Mouse (Mus musculus) thymus, postnatal 4 days (tissue): Measurements from ENCODE around the gene Duxbl3.
A peak's percentile ranks its signal among the peaks of the same experiment; 100 is the strongest.
"Not testable (repeated sequence)": the region's sequence is repeated elsewhere in the genome, so short reads cannot be mapped to it uniquely, and the experiment has no call there.

Source experiments
- DNase-seq: peaks from one replicate; pipeline ENCODE4 v3.0.0; 2021

Duxbl3 gene

DNA sequence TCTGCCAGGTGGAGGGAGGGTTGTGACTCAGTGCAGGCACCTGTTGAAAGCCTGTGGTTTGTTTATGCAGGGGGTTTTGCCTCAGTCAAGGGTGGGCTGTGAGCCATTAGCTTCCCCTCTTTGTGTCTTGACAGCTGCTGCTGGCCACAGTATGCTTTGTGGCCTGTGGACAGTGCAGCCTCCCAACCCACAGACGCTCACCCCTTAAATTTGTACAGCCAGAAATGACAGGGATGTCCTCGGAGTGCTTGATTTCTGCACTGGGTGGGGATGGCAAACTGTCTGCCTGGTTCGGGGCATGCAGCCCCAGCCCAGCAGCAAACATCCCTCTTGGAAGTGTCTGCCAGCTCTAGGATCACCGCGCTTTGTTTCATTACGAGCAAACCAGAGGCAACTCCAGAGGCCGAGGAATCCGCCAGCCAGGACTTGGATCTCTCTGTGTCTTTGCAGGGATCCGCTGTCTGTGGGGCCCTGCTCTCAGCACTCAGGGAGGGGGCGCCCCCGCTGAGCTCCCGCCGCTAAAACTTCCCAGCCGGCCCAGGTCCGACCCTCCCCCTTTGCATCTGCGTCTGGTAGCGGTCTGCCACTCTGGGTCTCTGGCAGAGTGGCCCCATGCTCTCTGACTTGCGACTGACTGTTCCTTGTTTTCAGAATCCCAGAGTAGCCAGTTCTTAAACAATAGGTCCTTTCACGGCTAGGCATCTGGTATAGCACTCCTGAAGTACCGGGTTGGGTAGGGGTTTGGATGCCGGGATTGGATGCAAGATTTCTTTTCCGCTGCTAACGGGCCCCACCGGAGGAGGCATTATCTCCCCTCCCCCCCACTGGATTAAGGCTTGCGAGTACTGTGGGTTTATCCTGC, at the start of gene Duxbl3:
TSS of gene Duxbl3 (plus strand) at position 207 of the 862 bp plus-strand sequence.
- not testable (repeated sequence) for DNase-seq

DNA sequence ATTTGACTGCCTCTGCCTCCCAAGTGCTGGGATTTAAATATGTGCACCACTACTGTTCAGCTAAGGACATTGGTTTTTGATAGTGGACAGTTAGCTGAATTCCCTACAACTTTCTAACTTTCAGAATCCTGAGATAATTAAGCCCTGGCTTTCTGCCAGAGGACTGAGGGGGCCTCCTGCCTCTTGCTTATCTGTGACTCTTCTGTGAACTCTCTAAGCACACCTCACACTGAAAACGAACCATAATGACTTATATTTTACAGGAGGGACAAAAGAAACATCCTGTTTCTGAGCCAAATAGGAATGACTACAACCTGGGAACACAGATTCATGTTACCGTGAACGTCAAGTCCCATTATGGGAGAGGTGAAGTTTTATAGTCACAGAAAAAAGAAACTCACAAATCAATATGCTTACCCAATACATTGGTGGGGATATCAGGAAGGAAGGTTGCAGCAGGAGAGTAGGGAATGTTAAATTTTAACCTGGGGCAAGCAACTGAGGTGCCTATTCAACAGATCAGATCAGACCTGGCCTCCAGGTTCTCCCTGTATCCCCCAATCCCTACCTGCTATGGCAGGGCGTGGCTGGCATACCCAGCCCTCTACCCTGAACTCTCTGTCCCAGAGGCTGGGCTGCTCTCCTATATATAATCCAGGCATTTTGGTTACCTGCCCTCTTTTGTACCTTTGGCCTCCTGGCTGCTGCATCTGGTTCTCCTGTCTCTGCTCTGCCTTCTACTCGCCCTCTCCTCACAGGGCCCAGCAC, 41.3 kb upstream of the Duxbl3 start:
- not testable (repeated sequence) for DNase-seq

DNA sequence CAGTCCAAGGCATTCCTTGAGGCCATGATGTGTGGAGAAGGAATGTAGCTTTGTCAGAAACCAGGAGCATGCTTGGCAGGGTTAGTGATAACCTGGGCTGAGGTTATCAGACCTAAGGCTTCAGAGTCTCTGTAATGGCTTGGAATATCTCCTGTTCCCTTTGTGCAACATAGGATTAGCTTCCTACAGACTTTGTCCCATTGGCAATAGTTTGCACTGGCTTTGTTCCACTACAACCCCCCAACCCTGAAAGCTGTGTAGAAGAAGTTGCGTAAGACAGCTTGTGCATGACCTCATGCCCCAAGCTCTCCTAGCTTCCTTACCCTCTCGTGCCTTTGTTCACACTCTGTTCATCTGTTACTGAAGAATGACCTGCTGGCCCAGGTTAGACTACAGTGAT, 20.6 kb upstream of the Duxbl3 start:
- not testable (repeated sequence) for DNase-seq

DNA sequence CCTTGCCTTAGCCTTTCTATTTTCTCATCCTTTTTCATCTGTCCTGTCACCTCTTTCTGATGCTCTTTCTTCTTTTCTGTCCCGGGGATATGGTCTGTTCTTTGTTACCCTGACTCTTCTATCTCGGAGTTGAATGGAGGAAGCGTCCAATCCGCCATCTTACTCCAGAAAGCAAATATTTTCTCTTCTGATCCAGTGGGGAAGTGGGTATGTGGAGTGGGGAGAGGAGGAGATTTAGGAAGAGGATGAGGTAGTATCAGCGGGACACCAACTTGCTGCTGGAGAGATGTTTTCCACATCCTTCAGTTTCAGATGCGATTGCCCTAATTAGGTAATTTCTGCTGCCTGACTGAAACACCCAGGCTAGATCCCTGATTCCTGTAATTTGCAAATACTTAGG, 967 bp downstream of the Duxbl3 start:
- DNase-seq = not testable (repeated sequence)

DNA sequence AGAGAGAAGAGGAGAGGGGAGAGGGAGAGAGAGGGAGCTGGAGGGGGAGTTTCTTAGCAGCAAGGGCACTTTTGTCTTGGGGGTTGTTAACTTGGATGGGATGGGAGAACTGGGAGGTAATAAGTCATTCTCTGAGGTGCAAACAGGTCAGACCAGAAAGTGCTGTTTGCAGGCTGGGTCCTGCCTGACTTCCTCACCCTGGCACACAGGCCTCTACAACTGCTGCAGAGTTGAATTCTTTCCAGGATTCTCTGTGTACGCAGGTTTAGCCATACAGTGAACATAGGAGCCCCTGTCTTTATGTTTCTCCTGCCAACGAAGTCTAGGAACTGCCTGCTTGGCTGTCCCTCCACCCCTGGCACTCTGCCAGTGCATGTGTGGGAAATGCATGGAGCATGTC, 29.0 kb downstream of the Duxbl3 start:
- not testable (repeated sequence) for DNase-seq

DNA sequence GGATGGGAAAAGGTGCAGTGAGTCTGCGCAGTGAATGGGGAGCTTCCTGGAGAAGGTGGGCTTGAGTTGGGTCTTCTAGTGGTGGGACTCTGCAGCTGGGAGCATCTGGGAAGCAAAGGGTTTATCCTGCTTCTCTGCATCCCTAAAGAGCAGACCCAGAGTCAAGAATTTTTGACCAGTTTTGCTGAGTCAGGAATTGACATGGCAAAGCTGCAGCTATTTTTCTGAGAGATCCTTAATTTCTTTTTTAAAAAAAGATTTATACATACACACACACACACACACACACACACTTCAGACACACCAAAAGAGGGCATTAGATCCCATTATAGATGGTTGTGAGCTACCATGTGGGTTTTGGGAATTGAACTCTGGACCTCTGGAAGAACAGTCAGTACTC, 36.1 kb downstream of the Duxbl3 start:
- DNase-seq = no peak

DNA sequence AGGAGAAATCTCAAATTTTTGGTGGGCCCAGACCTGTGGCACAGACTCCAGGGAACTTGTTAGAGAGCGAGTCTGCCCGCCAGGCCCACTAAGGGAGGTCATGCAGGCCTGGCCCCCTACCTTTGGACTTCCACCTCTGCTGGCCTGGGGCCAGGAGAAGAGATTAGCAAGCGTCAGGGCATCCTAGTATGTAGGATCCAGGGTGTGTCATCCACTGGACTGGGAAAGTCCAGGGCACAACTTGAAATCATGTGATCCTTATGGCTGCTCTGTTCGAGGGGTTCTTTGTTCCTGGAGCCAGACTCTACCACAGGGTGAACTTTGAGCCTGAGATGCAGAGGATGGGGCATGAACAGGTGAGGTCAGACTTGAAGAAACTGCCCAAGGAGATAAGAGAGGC, 39.3 kb downstream of the Duxbl3 start:
- no peak for DNase-seq

DNA sequence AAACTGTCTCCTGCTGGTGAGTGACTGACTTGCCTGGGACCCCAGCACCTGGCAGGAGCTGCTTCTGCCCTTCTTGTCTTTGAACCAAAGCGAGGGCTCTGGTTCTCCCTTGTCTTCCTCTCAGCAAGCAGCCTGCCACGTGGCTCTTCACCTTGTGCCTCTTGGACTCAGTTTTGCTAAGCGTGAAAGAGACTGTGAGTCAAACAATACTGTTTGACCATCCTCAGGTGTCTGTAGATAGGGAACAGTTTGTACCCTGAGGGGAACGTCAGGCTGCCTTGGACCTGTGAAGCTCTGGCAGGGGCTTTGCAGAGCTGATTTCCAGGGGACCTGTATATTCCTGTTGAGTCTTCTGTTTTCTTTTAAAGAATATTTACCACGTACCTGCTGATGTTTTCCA, 39.7 kb downstream of the Duxbl3 start:
- no peak for DNase-seq

DNA sequence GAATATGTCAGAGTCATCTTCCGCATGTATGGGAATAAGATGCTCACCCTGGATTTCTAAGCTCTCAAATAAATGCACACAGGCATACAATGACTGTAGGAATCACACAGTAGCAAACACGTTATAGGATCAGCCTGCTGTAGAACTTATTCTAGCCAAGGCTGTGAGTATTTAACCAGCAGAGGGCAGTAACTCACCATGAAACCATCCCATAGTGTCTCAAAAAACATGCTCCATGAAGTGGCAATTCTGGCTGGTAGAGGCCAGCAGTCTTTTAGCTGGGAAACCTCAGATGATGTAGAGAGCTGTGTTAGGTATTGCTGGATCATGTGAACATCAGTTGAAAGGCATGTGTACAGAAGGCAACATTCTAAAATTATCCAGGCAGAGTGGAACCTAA, 45.3 kb downstream of the Duxbl3 start:
- DNase-seq = peak; percentile 15

DNA sequence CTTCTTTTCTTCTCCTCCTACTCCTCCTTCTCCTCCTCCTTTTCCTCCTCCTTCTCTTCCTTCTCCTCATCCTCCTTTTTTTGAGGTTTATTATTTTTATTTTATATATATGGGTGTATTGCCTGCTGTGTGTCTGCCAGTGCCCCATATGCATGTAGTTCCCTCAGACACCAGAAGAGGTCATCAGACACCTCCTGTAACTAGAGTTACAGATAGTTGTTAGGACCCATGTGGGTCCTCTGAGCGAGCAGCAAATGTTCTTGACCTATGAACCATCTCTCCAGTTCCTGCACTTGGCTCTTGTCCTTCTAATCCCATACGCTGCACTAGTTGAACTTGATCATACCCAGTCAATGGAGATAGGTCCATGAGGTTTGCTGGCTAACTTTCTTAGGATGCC, 48.3 kb downstream of the Duxbl3 start:
- DNase-seq = peak; percentile 48

DNA sequence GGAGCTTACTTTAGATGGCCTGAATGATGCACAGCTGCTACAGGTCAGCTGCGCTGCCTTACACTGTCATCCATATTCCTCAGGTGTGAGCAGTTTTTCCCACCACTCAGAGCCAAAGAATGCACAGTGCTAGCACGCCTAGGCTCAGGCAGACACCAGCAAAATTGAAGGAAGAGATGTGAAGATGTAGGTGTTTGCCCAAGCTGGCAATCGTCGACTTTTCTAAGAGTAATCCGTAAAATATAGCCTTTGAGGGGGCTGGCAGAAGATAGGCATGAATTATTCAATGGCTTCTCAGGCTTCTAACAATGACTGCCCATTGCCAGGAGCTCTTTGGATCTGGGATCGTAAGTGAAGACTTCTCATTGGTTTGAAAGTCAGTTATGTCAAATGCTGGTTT, 51.1 kb downstream of the Duxbl3 start:
- DNase-seq = no peak

DNA sequence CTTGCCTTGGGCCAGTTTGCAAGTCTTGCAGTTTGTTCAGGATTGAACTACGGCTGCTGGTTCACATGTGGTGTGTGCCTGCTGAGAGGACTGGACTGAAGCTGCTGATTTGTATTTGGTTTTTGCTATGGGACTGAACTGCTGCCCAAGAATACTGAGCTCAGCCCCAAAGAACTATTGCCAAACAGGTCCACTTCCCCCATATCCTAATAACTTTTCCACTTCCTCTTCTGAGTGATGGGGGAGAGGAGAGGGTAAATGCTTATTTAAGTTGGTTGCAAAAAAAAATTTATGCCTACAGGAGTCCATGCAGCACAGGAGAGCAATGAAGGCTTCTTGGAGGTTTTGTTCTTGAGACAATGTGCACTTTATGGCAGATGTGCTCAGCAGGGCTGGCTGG, 51.7 kb downstream of the Duxbl3 start:
- DNase-seq = no peak

DNA sequence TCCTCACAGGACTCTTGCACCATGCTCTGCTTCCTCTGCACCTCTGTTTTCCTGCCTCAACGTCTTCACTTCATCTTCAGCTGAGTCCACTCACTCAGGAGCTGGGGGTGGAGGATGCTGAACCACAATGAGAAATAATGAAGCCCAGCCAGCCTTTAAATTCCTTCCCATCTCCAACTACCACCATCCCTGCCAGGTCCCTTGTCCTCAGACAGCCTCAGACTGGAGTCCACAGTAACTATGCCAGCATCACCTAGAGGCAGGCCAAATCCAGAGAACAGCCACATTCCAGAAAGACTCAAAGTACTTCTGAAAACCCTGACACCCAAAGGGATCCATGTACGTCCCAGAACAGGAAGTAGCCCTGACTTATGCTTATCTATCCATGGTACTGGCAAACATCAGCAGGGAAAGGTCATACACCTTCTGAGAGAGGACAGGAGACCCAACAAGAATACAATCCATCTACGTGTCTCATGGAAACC, 58.5 kb downstream of the Duxbl3 start:
- no peak for DNase-seq
